ENCODE assay signal across 1 mouse cellular context in genomic region chr7:99476558-99477114, GRCm38 (mm10).
TF ChIP-seq lines count a peak whose summit lies in the region.

No protein-coding gene starts in this region.

TF ChIP-seq in CH12.LX, 34 proteins besides CTCF, POLR2A, EP300 and RAD21:
- no peak for TF ChIP-seq ZC3H11A (IDR thresholded peaks at IDR 0.05; ENCODE audit: low read depth, low read length)
- peak; percentile 0; the same call in 1 of the 2 replicates for TF ChIP-seq ZMIZ1 (IDR thresholded peaks at IDR 0.05; ENCODE audit: low read depth, low read length)
- TF ChIP-seq POLR2AphosphoS2 (IDR thresholded peaks at IDR 0.05; ENCODE audit: low read depth, low read length): peak; percentile 90
